Mouse (Mus musculus) testis, postnatal 10 days (tissue): ENCODE results near the gene Nrxn3.

Experiments used
- DNase-seq: peaks from one replicate; pipeline ENCODE4 v3.0.0; 2021; ENCODE audit warnings: low spot score

Nrxn3 gene

DNA sequence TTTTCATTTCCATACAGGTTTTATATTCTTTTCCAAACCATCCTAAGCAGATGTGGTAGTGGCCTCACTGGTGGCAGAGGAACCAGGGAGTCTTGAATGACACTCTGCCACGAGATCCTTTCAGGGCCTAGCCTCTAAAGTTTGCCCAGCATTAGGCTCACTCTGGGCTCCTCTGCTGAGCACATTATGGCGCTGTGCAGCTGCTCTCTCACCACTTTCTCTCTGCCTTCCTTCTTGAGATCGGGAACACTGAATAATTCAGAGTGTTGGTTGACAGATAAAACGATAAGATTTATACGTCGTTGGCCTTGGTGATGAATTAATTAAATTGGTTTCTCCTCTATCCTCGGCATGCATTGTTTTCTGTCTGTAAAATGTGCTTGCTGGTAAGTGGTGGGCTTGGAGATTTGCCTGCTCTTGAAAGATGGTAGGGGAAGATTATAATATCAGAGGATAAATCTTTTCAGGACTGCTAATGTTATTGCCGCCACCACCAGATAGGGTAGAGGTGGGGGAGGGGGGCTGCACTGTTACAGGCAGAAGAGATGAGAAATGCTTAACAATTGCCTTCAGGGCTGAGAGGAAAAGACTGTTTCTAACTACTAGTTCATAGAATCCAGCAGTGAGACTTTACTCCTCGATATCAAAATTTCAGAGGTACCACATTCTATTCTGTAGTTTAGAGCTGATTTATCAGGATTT is 1094.5 kb downstream of the Nrxn3 start:
- no peak for DNase-seq

DNA sequence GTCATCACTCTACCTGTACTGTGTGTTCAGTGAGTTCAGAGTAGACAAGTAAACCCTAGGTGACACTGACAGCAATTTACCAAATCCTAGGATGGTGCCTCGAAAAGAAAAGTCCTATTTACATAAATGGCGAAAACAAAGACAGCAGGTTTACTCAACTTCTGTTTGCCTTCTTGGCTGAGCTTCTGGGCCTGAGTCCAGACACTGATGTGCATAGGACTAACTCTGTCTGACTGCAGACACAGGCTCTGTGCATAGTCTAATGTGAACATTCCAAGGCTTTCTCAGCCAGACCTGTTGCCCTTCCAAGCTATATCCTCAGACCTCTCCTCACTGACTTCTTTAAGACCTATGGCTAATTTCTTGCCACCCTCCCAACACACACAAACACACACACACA is 1095.5 kb downstream of the Nrxn3 start:
- DNase-seq, result no peak

DNA sequence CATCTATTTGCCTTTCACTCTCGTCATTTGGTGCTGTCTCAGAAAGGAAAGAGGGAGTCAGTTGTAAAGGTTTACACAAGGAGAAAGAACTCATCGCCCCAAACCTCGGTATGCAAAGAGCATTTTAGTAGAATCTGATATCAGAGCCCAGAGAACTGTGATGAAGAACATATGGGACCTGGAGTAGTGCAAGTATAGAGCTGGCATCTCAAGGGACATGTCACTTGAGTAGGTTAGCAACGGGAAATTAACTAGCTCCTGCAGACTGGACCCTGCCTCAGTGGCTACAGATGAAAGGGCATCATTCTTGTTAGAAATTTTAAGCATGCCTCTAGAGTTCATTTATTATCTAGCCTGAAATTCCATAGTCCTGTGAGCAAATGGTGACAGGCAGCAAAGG is 1099.5 kb downstream of the Nrxn3 start:
- no peak for DNase-seq

GRCm38 (mm10) chr12:89829927-89830326 is 1107.3 kb downstream of the Nrxn3 start:
- DNase-seq, result no peak

- no peak for DNase-seq
These were observed 1107.7 kb downstream of the Nrxn3 start for GRCm38 (mm10) chr12:89830350-89830749.

- no peak for DNase-seq
These were observed 1108.6 kb downstream of the Nrxn3 start for GRCm38 (mm10) chr12:89831300-89831699.

- DNase-seq, result no peak
These were observed 1113.6 kb downstream of the Nrxn3 start for GRCm38 (mm10) chr12:89836271-89836670.

GRCm38 (mm10) chr12:89842861-89843260 is 1120.2 kb downstream of the Nrxn3 start:
- no peak for DNase-seq

DNA sequence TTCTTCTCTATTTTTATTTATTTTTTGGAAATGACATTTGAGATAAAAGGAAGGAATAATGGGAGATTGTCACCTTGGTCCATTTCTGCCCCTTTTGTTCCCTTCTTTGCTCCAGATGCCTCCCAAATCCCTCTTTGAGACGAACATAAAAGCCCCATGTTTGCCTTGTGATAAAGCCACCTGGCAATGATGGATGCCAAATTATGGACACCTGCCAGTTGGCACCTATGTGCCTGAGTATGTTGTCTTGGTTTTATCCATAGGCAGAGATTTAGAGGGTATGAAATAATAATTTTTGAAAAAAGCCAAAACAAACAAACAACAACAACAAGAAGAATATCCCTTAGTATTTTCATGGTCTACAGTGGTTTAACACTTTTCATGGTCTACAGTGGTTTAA is 1125.4 kb downstream of the Nrxn3 start:
- no peak for DNase-seq

DNA sequence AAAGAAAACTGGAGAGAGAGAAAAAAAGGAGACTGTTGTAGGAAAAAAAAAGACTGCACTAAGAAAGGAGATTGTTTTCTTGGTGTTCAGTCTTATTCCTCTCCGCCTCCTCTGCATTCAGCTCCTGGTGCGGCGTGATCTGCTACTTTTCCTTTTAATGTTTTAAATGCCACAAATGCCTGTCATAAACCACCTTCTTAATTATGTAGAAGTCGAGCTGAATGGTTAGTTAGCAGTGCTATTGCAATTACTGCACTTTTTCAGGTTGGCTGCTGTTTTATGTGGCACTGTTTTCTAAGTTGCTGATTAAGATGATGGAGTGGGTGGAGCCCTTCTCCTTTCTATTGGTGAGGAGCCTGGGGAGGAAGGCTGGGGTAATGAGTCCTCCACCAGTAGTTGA is 1131.7 kb downstream of the Nrxn3 start:
- DNase-seq, result no peak

DNA sequence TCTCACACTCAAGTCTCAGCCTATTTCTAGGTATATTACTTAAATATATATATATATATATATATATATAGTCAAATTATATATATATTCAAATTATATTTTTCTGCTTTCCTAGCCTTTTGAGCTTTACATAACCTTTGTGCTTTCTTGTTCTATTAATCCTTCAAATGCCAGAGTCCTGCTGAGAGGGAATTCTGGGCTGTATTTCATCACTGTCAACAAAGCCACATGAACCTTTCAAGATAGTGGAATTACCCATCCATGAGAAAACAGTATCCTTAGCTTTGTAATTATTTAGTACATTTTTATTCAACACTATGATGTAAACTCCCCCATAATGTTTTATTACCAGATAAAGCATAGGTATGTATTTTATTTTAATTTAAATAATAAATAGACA is 1144.4 kb downstream of the Nrxn3 start:
- DNase-seq, result no peak

DNA sequence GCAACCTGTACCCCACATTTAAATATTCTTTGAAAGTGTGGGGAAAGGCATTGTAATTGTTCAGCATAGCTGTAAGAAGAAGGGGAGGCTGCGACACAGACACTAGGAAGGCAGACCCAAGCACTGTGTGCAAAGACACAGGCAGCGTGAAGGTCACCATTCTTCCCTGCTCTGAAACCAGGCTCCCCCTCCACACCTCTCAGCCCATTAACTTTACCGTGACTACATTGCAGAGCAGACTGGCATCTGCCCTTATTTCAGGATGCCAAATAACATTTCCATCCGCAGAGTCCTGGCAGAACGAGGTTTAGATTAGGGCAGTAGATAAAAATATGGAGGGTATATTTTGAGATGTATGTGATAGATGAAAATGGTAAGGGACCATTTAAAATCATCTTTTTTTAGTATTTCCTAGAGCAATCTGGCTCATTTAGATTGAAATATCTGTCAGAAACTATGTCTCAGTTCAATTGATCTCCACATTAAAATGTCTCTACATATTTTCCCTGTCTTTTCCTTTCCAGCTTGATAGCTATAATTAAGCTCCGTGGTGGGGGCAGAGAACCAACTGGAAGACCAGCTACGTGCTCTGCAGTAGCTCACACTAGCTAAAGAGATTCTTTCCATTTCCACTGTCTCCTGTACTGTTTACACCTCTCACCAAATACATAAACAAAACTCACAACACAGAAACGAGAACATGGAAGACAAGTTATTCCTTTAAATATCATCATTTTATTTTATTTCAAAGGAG is 1160.1 kb downstream of the Nrxn3 start:
- DNase-seq, result no peak

DNA sequence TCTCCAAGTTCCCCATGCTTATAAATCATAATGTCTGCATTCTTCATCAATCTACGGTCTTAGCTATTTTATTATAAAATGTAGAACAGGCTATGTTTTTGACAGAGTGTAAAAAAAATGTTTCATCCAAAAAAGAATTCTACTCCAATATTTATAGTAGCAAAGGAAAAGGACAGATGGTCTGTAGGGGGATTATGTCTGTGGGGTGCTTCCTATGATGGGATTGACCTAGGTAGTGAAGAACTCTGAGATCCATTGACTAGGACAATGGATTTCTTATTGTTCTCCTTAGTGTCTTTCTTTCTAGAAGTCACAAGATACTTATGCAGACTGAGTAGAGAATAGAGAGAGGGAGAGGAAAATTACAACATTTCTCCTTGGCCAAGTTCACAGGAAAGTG is 1161.9 kb downstream of the Nrxn3 start:
- no peak for DNase-seq

DNA sequence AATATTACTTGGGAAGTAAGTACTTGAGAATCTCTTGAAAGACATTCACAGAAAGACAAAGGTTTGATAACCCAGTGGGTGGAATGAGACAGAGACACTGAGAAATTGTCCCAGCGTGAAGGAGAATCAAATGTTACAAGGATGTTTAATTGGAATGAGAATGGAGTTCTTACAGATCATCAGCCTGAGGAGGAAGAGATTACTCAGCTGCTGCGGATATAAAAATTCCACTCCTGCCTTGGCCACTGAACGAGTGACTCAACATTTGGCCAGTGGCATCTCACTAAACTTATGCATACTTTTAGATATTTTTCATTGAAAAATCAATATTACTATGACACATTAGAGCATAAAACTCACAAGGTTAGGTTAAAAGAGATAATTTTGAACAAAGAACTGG is 1166.0 kb downstream of the Nrxn3 start:
- DNase-seq, result no peak

GRCm38 (mm10) chr12:89896901-89897300 is 1174.2 kb downstream of the Nrxn3 start:
- no peak for DNase-seq

DNA sequence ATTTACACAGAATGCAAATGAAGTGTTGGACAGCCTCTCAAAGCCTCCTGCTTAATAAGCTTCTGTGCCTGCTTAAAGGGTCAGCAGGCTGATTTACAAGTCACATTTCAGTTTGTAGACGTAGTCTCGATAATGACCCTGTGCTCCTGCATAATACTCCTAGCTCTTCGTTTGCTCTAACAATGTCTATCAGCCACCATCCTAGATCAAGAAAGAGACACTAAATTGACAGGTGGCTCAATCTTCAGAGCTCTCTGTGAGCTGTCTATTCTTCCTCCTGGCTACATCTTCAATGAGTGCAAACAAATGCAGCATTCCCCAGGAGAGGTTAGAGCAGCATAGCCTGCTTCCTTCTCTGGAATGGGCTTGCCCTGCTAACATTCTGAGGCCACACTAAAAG is 1186.9 kb downstream of the Nrxn3 start:
- DNase-seq, result no peak

DNA sequence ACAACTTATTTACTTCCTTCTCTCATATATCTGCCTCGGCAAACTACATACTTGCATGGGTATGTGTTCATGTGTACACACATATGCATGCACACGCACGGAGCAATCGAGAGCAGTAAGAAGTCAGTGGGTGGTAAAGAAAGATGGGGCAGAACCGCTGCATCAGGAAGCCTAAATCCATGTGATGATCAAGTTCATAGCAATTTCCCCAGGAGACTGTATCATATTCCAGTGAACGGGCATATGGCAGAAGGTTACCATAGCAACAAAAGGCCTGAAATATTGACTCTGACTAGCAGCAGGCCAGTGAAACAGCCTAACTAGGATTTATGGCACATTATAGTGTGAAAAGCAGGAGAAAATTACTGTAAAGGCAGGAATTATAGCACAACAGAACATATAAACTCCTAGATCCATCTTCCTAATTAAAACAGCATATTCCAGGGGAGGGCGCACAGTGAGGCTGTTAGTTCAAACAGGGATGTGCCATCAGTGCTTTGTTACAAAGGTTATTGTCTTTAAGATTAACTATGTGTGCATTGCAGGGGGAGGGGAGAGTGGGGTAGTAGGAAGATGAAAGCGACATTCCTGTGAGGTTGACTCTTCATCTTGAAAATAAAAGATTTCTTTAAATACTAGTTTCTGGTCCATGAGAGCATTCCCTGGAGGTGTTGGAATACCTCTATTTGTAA is 1195.6 kb downstream of the Nrxn3 start:
- no peak for DNase-seq

GRCm38 (mm10) chr12:89932338-89932737 is 1209.7 kb downstream of the Nrxn3 start:
- DNase-seq, result no peak

GRCm38 (mm10) chr12:89933630-89934029 is 1211.0 kb downstream of the Nrxn3 start:
- DNase-seq, result no peak

DNA sequence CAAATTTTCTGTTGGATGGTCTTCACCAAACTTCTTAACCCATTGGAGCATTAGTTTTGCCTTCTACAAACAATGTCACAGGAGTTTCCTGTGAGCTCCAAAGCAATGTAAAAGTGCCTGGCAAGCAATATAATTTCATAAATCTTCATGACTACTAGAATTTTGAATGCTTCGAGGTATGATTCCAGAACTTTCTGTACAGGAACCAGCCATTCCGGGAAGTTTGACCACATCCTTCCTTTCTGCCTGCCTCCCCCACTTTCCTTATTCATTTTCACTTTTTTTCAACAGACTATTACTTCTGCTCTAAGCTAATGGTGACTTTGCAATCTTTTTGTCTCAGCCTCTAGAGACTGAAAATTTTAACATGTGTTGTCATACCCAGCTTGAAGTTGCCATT is 1218.1 kb downstream of the Nrxn3 start:
- DNase-seq, result no peak

GRCm38 (mm10) chr12:89945911-89946502 is 1223.3 kb downstream of the Nrxn3 start:
- no peak for DNase-seq

GRCm38 (mm10) chr12:89946522-89946921 is 1223.8 kb downstream of the Nrxn3 start:
- DNase-seq, result no peak

DNA sequence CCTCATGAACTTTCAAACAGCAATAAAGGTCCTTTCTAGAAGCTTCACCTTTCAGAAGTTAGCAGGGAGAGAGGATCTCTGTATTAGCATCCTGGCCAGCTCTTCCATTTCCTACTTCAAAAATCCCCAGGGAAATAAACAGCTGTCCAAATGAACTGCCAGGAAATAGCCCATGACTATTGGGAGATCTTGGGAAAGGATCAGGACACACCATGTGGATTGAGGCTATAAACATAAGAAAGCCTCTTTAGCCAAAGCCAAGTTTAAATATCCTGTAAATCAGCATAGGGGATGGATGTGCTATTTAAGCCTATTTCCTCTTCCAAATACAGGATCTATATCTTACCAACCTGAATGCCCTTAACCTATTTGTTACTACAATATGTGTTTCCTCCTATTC is 1230.6 kb downstream of the Nrxn3 start:
- DNase-seq, result no peak
